Mouse (Mus musculus): ENCODE data around the gene Olfr1293-ps.

- TF ChIP-seq CTCF (IDR thresholded peaks at IDR 0.05) (no peak), POLR2A (IDR thresholded peaks at IDR 0.05; ENCODE audit: insufficient read depth, low read depth, low read length) (no peak), EP300 (IDR thresholded peaks at IDR 0.05; ENCODE audit: insufficient read depth, low read depth, low read length) (no peak)
Observed at GRCm38 (mm10) chr2:111569581-111569980, 44.6 kb downstream of the Olfr1293-ps start, which contains the start of gene Olfr1295.

Data from heart, adult 2 months (tissue).